Mouse (Mus musculus) limb, embryonic 13.5 days (tissue): ENCODE measurements around the gene Cdc42ep2. TPM values are rescaled to one million over a fixed set of nuclear protein-coding genes. Genes with fewer than 3 reads are reported as not detected.

ENCODE experiments used
- ATAC-seq: fragments of 200-750 bp; cut with Nextera tagmentation; 2 replicates; pipeline ENCODE4 v1.8.0; 2017; ENCODE audit warnings: low read depth, moderate number of reproducible peaks, moderate TSS enrichment; ENCODE audit not compliant: low FRiP score
- H3K27ac ChIP-seq: fragments of 300-500 bp; sonication (generic); 2 replicates; pipeline ENCODE4 v1.5.1; 2015; ENCODE audit warnings: inconsistent platforms, mild to moderate bottlenecking, moderate library complexity
- H3K27me3 ChIP-seq: fragments of 300-500 bp; sonication (generic); 2 replicates; pipeline ENCODE4 v1.6.1; 2015; ENCODE audit warnings: mild to moderate bottlenecking, inconsistent platforms
- H3K36me3 ChIP-seq: fragments of 300-500 bp; sonication (generic); 2 replicates; pipeline ENCODE4 v1.6.1; 2015; ENCODE audit warnings: inconsistent platforms, mild to moderate bottlenecking, moderate library complexity
- H3K4me1 ChIP-seq: fragments of 300-500 bp; sonication (generic); 2 replicates; pipeline ENCODE4 v1.6.1; 2015; ENCODE audit warnings: inconsistent platforms
- H3K4me2 ChIP-seq: fragments of 300-500 bp; sonication (generic); replicated peaks from 2 replicates; pipeline ENCODE4 v1.6.1; 2015; ENCODE audit warnings: inconsistent platforms, mild to moderate bottlenecking, moderate library complexity
- H3K4me3 ChIP-seq: fragments of 300-500 bp; sonication (generic); 2 replicates; pipeline ENCODE4 v1.5.1; 2015; ENCODE audit warnings: moderate library complexity, mild to moderate bottlenecking, inconsistent platforms
- H3K9ac ChIP-seq: fragments of 300-500 bp; sonication (generic); 2 replicates; pipeline ENCODE4 v1.6.1; 2015; ENCODE audit warnings: mild to moderate bottlenecking, inconsistent platforms
- H3K9me3 ChIP-seq: fragments of 300-500 bp; sonication (generic); 2 replicates; pipeline ENCODE4 v1.6.1; 2016; ENCODE audit warnings: inconsistent platforms
- WGBS: fragments of 180-500 bp; shearing (Covaris S2); methylation state at CpG from one replicate; pipeline ENCODE4 v1.1.7; 2015; 5-methylcytosine and 5-hydroxymethylcytosine counted together
- polyA plus RNA-seq: library from polyadenylated mRNA; unstranded; fragments of >200 nt; fragmentation: Nextera tagmentation; extraction: Ambion mirVana; gene quantifications from 2 replicates; pipeline ENCODE4 v1.2.1, GENCODE M21; 2015

Gene Cdc42ep2
- polyA plus RNA-seq, 1 experiment from 2014 or later: 4.7 TPM

DNA sequence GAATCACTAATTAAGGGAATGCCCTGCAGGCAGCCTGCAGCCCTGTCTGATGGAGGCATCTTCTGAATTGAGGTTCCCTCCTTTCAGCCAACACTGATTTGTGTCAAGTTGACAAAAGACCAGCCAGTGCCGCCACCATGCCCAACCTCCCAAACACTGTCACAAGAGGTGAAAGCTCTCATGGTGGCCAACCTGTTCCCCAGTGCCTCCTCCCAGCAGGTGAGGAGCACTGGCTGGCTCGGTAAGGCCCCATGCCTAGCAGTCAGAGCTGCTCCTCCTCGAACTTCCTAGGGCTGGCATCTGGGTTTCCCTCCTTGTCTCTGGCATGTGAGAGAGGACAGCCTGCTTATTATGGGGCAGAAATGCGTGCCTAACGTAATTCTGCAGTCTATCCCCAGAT, 15.1 kb upstream of the Cdc42ep2 start:
- Histone ChIP-seq H3K4me2 (no peak overlapping the region), H3K36me3 (peaks cover 55% of the 10 kb centered on the region), H3K4me1 (peaks cover 16% of the 10 kb centered on the region), H3K27me3 (no peaks in the 10 kb centered on the region), H3K9ac (no peak overlapping the region), H3K4me3 (no peak overlapping the region), H3K9me3 (no peaks in the 10 kb centered on the region), H3K27ac (peak overlapping the region; percentile 63)
- ATAC-seq: no peak
- WGBS: 82% methylated on average over 5 of the region's 5 CpGs

DNA sequence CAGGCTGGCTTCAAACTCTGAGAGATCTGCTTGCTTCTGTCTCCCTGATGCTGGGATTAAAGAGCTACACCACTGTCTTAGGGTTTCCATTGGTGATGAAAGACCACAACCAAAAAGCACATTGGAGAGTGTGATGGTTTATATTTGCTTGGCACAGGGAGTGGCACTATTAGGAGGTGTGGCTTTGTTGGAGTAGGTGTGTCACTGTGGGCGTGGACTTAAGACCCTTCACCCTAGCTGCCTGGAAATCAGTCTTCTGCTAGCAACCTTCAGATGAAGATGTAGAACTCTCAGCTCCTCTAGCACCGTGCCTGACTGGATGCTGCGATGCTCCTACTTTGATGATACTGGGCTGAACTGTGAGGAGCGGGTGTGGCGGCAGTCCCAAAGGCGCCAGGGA, 13.9 kb upstream of the Cdc42ep2 start:
- no peak overlapping the region for H3K27ac ChIP-seq
- 87% methylated on average over 6 of the region's 6 CpGs for WGBS
- no peak for ATAC-seq

DNA sequence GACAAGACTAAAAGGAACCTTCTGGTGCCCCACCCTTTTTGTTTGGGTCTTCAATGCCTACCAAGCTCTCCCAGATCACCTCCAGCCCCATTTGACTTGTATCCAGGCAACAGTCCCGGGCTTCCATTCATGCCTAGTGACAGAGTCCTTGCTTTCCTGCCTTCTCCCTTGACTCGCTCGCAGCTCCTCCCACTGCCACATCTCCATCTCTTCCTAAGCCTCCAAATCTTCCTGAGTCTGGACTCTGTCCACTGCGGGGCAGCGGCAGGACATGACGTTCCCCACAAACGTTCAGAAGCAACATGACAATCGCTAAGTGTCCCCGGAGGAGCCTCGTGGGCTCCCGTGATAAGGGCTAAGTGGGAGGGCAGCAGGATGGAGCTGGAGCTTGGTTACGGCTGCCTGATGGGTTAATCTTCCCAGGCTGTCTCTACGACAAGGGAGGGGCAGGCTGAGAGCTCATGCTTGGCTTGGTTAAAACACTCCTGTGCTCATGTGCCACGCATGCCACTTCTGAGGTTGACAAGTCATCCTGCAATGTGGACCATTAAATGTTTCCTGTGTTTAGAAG, 13.3 kb upstream of the Cdc42ep2 start:
- Histone ChIP-seq H3K9me3 (no peaks in the 10 kb centered on the region), H3K27me3 (no peaks in the 10 kb centered on the region), H3K4me1 (peaks cover 16% of the 10 kb centered on the region), H3K27ac (no peak overlapping the region), H3K9ac (no peak overlapping the region), H3K36me3 (peaks cover 37% of the 10 kb centered on the region), H3K4me3 (no peak overlapping the region), H3K4me2 (no peak overlapping the region)
- 43% methylated on average over 14 of the region's 14 CpGs for WGBS
- ATAC-seq: no peak

More for the DNA sequence above, 13.9 kb upstream of the Cdc42ep2 start:
- H3K4me2 ChIP-seq: no peak overlapping the region
- H3K36me3 ChIP-seq: peaks cover 43% of the 10 kb centered on the region
- no peak overlapping the region for H3K9ac ChIP-seq
- no peak overlapping the region for H3K4me3 ChIP-seq
- H3K27me3 ChIP-seq: no peaks in the 10 kb centered on the region
- H3K4me1 ChIP-seq: peaks cover 16% of the 10 kb centered on the region
- H3K9me3 ChIP-seq: no peaks in the 10 kb centered on the region

DNA sequence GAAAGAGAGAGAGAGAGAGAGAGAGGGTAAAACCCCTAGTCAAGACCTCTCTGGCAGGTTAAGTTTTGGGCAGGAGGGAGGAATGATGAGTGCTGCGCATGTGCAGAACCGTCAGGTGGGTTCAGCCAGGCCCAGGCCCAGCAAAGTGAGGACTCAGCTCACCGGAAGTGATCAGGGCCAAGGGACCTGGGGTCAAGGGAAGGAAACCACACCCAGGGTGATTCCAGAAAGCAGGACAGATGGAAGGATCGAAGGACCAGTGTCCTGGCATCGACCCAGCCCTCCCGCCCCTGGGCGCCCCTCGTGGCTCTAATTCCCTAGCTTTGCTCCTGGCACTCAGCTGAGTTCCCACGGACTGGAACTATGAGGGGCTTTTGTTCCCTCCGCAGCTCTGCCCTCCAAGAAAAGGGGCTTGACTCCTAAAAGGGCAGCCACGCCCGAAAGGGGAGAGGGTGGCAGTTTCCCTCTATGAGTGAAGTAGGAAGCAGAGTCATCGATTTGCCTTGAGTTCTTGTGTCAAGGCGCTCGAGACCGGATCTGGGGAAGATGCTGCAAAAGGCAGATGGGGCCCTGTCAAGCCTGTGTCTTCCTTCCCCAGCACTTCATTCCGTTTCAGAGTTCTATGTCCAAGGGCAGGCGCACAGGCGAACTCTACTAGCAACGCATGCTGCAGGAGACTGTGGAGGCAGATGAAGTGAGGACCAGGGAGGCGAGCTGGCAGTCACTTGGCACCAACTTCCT, 12.6 kb upstream of the Cdc42ep2 start:
- Histone ChIP-seq H3K36me3 (peaks cover 31% of the 10 kb centered on the region), H3K4me3 (no peak overlapping the region), H3K4me1 (peaks cover 16% of the 10 kb centered on the region), H3K9me3 (no peaks in the 10 kb centered on the region), H3K9ac (no peak overlapping the region), H3K27ac (no peak overlapping the region), H3K27me3 (no peaks in the 10 kb centered on the region), H3K4me2 (no peak overlapping the region)
- no peak for ATAC-seq
- 75% methylated on average over 21 of the region's 21 CpGs for WGBS

DNA sequence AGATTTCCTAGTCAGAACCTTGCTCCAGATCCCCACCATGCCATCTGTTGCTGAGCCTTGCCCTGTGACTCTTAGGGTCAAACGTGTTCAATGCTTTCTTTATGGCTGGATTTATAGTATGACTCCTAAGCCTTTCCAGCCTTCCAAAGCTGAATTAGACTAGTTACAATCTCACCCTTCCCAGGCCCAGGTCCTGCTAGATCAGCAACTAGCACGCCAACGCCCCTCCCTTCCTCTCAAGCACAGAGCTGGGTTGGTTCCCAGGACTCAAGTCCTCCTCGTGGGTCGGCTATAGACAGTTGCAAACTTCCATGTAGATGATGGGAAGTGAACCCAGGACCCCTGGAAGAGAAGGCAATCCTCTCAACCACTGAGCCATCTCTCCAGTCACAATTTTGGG, 11.1 kb upstream of the Cdc42ep2 start:
- H3K27me3 ChIP-seq: no peaks in the 10 kb centered on the region
- H3K9me3 ChIP-seq: no peaks in the 10 kb centered on the region
- H3K9ac ChIP-seq: no peak overlapping the region
- H3K4me2 ChIP-seq: no peak overlapping the region
- WGBS: 66% methylated on average over 5 of the region's 5 CpGs
- peak overlapping the region; percentile 39; the same call in 1 of the 2 replicates for H3K27ac ChIP-seq
- H3K36me3 ChIP-seq: peaks cover 16% of the 10 kb centered on the region; the same call in 1 of the 2 replicates
- no peak for ATAC-seq
- H3K4me3 ChIP-seq: no peak overlapping the region
- H3K4me1 ChIP-seq: peaks cover 16% of the 10 kb centered on the region

DNA sequence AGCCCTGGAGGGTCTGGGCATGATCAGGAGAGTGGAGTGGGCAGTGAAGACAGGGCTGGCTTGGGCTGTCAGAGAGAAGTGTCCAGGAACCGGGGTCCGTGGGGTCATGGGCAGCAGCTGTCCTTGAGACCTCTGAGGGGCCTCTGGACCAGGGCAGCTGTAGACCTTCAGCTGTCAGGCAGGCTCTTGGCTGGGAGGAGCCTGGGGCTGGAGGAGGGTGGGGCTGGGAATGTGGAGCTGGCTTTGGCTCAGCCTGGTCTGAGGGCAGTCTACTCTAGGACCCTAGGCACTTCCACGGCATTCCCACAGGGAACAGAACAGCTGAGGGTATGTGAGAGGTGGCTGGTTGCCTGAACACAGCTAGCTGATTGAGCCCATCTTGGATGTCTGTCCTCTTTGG, 10.7 kb upstream of the Cdc42ep2 start:
- WGBS: 22% methylated on average over 3 of the region's 3 CpGs
- ATAC-seq: peak; percentile 61; the same call in 1 of the 2 replicates
- no peak overlapping the region for H3K4me2 ChIP-seq

DNA sequence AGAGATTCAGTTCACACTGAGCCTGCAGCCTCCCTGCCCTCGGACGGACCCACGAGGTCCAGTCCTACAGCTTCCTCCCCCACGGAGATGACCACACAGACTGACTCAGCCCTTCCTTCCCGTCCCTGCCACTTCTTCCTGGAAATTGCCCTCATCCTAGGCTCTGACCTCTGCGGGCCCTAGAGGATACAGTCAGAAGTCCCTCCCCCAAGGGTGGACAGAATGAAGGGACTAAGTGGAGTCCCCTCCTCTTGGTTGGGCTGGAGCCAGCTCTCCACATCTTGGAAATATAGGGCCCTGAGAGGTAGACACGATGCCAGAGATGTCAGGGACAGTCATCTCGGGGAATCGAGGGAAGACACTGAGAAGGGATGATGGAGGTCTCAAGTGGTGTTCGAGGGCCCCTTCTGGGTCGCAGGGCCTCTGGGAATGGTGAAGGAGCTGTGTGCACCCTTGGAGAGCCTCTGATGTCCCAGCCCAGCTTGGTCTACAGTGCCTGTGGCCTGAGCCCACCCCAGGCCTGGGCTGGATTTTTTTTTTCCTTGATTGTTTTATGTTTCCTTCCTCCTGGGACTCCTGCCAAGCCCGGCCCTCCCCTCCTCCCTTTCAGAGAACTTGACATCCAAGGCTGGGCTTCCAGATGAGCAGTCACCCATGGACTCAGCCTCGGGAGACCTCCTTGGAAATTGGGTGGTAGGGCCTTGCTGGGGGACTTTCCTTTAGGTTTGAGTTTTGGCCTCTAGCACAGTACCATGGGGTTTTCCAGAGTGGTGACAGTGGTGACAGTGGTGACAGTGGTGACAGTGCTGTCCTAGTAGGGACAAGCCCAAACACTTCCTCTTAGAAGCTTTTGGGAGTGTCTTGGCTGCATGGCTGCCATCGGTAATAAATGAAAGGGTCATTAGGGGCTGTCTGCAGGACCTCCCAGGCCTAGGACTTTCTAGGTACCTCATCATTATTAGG, 5.3 kb upstream of the Cdc42ep2 start:
- 73% methylated on average over 14 of the region's 14 CpGs for WGBS
- no peaks in the 10 kb centered on the region for H3K36me3 ChIP-seq
- peaks cover 36% of the 10 kb centered on the region for H3K4me1 ChIP-seq
- peaks cover 10% of the 10 kb centered on the region for H3K27me3 ChIP-seq
- H3K27ac ChIP-seq: no peak overlapping the region
- H3K4me2 ChIP-seq: no peak overlapping the region
- 0 out of 2 replicates have a peak overlapping the region, but pooled peaks have one; percentile 32 for H3K9ac ChIP-seq
- no peak for ATAC-seq
- H3K9me3 ChIP-seq: no peaks in the 10 kb centered on the region
- H3K4me3 ChIP-seq: no peak overlapping the region

More for the DNA sequence above, 10.7 kb upstream of the Cdc42ep2 start:
- Histone ChIP-seq H3K36me3 (peaks cover 12% of the 10 kb centered on the region; the same call in 1 of the 2 replicates), H3K4me1 (peaks cover 17% of the 10 kb centered on the region), H3K9ac (no peak overlapping the region), H3K4me3 (no peak overlapping the region), H3K9me3 (no peaks in the 10 kb centered on the region), H3K27me3 (no peaks in the 10 kb centered on the region), H3K27ac (peak overlapping the region; percentile 33; the same call in 1 of the 2 replicates)

DNA sequence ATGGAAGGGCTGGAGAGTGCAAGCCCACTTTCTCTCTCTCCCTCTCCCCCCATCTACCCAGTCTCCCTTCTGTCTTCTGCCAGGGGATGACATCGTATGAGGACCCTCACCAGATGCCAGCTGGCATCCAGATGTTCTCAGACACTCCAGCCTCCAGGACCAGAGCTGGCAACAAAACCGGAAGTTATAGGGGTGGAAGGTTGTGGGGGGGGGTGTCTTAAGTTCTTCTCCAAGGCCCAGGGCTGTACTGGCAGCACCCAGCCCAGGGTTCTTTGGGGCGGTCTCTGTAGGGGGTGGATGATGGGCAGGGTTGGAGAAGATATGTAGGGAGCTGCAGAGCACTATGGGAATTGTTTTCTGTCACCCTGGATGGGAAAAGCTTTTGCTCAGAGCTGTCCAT, 3.9 kb upstream of the Cdc42ep2 start:
- Histone ChIP-seq H3K27me3 (peaks cover 10% of the 10 kb centered on the region), H3K36me3 (no peaks in the 10 kb centered on the region), H3K9ac (no peak overlapping the region), H3K4me3 (no peak overlapping the region), H3K27ac (no peak overlapping the region), H3K9me3 (no peaks in the 10 kb centered on the region), H3K4me2 (no peak overlapping the region), H3K4me1 (peaks cover 37% of the 10 kb centered on the region)
- WGBS: 34% methylated on average over 3 of the region's 3 CpGs
- no peak for ATAC-seq

DNA sequence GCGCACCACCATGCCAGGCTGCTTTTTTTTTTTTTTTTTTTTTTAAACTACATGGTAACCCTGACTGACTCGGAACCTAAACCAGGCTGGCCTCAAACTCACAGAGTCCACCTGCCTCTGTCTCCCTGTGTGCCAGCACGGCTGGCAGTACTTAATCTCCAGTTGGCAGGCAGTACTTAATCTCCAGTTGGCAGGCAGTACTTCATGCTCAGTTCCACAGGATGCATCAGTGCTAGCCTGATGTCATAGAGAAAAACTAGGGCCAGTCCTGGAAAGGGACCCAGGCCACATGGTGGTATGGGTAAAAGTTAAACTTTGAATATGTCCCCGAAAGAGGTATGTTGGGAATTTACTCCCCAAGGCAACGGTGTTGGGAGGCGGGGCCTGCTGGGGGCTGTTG, 3.5 kb upstream of the Cdc42ep2 start:
- Histone ChIP-seq H3K9me3 (no peaks in the 10 kb centered on the region), H3K27me3 (peaks cover 10% of the 10 kb centered on the region), H3K9ac (no peak overlapping the region), H3K4me2 (no peak overlapping the region), H3K27ac (no peak overlapping the region), H3K4me1 (peaks cover 38% of the 10 kb centered on the region), H3K4me3 (no peak overlapping the region), H3K36me3 (no peaks in the 10 kb centered on the region)
- WGBS: 53% methylated on average over 6 of the region's 6 CpGs
- ATAC-seq: no peak

DNA sequence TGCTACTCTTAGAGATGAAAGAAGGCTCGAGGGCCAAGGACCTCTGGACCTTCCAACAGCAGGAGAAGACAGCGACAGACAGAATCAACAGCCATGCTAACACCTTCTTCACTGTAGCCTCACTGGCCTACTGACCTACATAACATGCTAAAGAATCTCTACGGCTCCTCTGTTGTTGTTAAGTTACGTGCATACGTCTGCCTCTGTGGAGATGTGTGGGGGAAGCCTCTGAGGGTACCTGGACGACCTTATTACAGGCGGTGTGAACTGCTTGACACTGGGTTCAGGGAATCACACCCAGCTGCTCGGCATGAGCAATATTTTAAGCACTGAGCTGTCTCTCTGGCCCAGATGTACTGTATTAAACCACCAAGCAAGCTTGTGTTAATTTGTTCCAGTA, 2.9 kb upstream of the Cdc42ep2 start:
- H3K4me1 ChIP-seq: peaks cover 38% of the 10 kb centered on the region
- H3K4me2 ChIP-seq: no peak overlapping the region
- ATAC-seq: no peak
- H3K36me3 ChIP-seq: no peaks in the 10 kb centered on the region
- no peak overlapping the region for H3K27ac ChIP-seq
- H3K9ac ChIP-seq: no peak overlapping the region
- no peaks in the 10 kb centered on the region for H3K9me3 ChIP-seq
- WGBS: 57% methylated on average over 8 of the region's 8 CpGs
- peaks cover 10% of the 10 kb centered on the region for H3K27me3 ChIP-seq
- no peak overlapping the region for H3K4me3 ChIP-seq

DNA sequence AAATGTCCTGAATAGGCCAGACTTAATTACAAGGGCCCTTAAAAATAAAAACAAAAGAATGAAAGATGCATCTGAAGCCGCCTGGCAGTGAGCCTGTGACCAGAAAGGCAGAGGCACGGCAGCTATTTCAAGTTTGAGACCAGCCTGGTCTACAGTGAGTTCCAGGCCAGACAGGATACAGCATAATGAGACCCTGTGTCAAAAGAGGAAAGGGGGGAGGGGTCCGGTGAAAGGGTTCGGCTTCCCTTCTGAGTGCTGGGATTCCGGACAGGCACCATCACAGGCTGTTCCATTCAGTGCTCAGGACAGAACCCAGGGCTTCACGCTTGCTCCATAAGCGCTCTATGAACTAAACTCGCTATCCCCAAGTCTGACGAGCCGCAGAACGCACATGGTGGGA, 2.4 kb upstream of the Cdc42ep2 start:
- Histone ChIP-seq H3K27ac (no peak overlapping the region), H3K4me1 (peaks cover 39% of the 10 kb centered on the region), H3K4me2 (no peak overlapping the region), H3K36me3 (no peaks in the 10 kb centered on the region), H3K27me3 (peaks cover 10% of the 10 kb centered on the region), H3K4me3 (no peak overlapping the region), H3K9ac (no peak overlapping the region), H3K9me3 (no peaks in the 10 kb centered on the region)
- WGBS: 70% methylated on average over 11 of the region's 11 CpGs
- ATAC-seq: no peak
